Mouse (Mus musculus): ENCODE results near the gene Esrrg.

DNA sequence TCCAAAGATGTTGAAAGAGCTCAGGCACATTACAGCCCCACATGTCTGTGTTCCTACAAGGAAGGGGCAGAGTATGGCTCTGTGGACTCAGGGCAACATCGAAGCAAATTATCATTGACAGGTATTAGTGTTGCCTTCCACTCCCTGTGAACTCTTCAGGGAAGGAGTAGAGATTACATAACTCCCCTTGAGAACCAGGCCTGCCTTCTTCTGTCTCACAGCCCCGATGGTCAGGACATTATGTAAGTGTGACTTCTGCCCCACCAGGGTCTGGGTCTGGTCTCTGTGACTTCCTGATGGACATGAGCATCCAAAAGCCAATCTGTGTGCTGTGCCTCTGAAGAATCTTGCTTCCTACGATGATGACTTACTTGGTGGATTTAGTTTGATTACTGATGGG is 438.6 kb downstream of the Esrrg start:
- TF ChIP-seq TAL1 (IDR thresholded peaks at IDR 0.05; ENCODE audit: low read length) (no peak), GATA1 (IDR thresholded peaks at IDR 0.05; ENCODE audit: low read length) (no peak)
